Mouse (Mus musculus) G1E (cell line): ENCODE data around the gene Zswim3. TPM values are rescaled to one million over a fixed set of nuclear protein-coding genes. Genes with fewer than 3 reads are reported as not detected.

Experiments
- ATAC-seq: 2 replicates; pipeline ENCODE4 v1.8.0; 2016; ENCODE audit warnings: mild to moderate bottlenecking; ENCODE audit not compliant: insufficient number of reproducible peaks, poor library complexity, low FRiP score, severe bottlenecking; ENCODE audit errors: extremely low read depth
- DNase-seq: peaks from one replicate; pipeline ENCODE4 v3.0.0; 2012; ENCODE audit warnings: low spot score
- H3K27me3 ChIP-seq: 2 replicates; pipeline ENCODE4 v1.6.1; 2012; ENCODE audit warnings: mild to moderate bottlenecking, low read length, inconsistent platforms; ENCODE audit not compliant: insufficient read depth
- H3K36me3 ChIP-seq: replicated peaks from 2 replicates; pipeline ENCODE3; 2012; ENCODE audit warnings: mild to moderate bottlenecking, inconsistent platforms
- H3K4me1 ChIP-seq: 2 replicates; pipeline ENCODE4 v1.6.1; 2012; ENCODE audit warnings: low read depth, low read length, inconsistent platforms, mixed read lengths; ENCODE audit not compliant: insufficient read depth
- H3K4me3 ChIP-seq: 2 replicates; pipeline ENCODE4 v1.5.1; 2012; ENCODE audit warnings: low read depth, mild to moderate bottlenecking, inconsistent platforms, low read length, moderate library complexity, mixed read lengths
- H3K9me3 ChIP-seq: replicated peaks from 2 replicates; pipeline ENCODE4 v1.6.1; 2012; ENCODE audit warnings: inconsistent platforms
- CTCF ChIP-seq: IDR thresholded peaks from 2 replicates; pipeline ENCODE4 v1.5.1; 2012; ENCODE audit warnings: low read depth, low read length, inconsistent platforms, mixed read lengths
- GATA1 ChIP-seq: IDR thresholded peaks from 2 replicates; pipeline ENCODE4 v1.6.1; 2012; ENCODE audit warnings: borderline replicate concordance, low read length, inconsistent platforms, mixed read lengths
- GATA2 ChIP-seq: IDR thresholded peaks from 2 replicates; pipeline ENCODE4 v1.6.1; 2012; ENCODE audit warnings: low read depth, low read length, inconsistent platforms, borderline replicate concordance
- POLR2AphosphoS5 ChIP-seq: IDR thresholded peaks from 2 replicates; pipeline ENCODE4 v1.6.1; 2012; ENCODE audit warnings: low read depth, low read length, inconsistent platforms; ENCODE audit not compliant: insufficient replicate concordance
- TAL1 ChIP-seq: conservative IDR thresholded peaks from 2 replicates; pipeline ENCODE4 v1.6.1; 2012; ENCODE audit warnings: low read depth, low read length, inconsistent platforms, mixed read lengths
- polyA plus RNA-seq: library from polyadenylated mRNA; stranded (reverse); fragments of >175 nt; gene quantifications from 2 replicates; pipeline ENCODE4 v1.2.3, GENCODE M21; 2012
- total RNA-seq, 2 experiments: library from RNA; stranded (forward) in 1 of 2; stranded (reverse) in 1 of 2; fragments of 200-1000 nt in 1 of 2; fragments of >200 nt in 1 of 2; fragmentation: Nextera tagmentation in 1 of 2; gene quantifications; 2 replicates each; pipeline ENCODE4 v1.2.3; 2014 to 2017

Zswim3 gene
- total and polyA plus RNA-seq, 3 experiments = 1.2 to 7.1 (median 5.3) TPM

DNA sequence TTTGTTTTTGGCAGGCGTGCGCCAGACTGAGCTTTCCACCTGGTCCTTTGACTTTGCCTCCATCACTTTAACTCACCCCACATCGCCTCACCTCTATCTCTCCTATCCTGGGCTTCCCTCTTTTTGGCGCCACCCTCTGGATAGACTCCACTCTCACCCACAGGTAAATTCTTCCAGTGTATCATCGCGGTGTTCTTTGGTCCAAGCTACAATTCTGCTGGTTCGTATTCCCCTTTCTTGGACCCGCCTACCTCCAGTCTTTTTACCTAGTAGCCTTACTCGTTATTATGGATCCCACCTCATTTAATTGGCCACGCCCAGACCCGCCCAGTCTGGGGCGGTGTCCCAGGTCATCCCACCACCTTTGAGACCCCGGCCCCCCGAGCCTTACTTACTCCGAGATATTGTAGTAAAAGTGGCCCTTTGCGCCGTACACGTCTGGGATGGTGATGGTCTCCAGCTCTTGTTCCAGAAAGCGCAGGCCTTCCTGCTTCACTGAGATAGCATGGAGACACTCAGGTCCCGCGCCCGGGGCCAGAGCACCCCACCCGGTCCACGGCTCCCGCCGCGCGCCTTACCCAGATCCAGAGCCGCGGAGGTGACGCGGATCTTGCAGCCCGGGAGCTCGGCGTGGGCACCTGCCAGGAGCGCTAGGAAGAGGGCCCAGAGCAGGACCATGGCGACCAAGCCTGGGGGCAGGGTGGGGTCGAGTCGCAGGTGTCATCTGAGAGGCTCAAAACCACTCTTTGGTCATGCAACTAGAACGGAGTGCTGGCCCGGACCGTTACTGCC lies 51.6 kb downstream of the Zswim3 start:
- Histone ChIP-seq H3K27me3 (peaks cover 66% of the 10 kb centered on the region), H3K4me1 (peaks cover 14% of the 10 kb centered on the region), H3K4me3 (peak overlapping the region; percentile 9; the same call in 1 of the 2 replicates), H3K36me3 (no peaks in the 10 kb centered on the region), H3K9me3 (0 out of 2 replicates have a peak, but pooled peaks cover 3% of the 10 kb centered on the region)
- DNase-seq = no peak
- ATAC-seq = no peak
- TF ChIP-seq POLR2AphosphoS5 (no peak), CTCF (no peak), GATA2 (no peak), TAL1 (no peak), GATA1 (no peak)

DNA sequence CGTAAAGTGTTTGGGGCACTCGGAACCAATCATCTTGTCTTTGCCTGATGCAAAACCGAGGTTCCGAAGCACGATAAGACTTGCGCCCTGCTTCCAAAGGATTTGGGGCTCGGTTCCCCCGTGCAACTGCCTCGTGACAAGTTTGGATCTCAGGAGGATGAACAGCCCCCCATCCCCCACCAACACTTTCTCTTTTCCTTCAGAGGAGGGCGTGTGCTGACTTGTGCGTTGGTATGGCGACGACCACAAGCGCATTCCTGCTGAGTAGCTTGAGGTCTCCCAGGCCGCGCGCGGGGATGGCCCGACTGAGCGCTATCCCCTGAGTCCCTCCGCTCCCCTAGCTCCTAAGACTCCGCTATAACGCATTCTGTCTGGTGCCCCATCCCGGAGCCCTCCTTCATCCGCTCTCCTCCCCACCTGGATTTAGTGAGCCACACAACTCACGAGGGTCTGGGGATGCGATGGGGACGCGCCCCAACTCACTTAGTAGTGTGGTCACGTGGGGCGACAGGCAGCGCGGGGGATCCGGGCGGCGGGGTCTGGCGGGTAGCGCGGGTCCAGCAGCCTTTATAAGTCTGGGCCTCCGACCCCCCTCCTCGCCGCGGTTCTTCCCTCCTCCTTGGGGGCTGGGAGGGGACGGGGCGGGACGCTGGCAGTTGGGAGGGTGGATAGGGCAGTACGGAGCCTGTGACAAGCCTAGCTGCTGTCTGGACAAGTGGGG lies 52.4 kb downstream of the Zswim3 start, which contains the start of gene Pltp:
Pltp (minus strand) TSS at position 611 of the 721 bp plus-strand sequence.
- Histone ChIP-seq H3K4me1 (peaks cover 14% of the 10 kb centered on the region), H3K9me3 (0 out of 2 replicates have a peak, but pooled peaks cover 3% of the 10 kb centered on the region), H3K27me3 (peaks cover 63% of the 10 kb centered on the region), H3K4me3 (peak within 1 kb of the TSS; percentile 9; the same call in 1 of the 2 replicates), H3K36me3 (no peaks in the 10 kb centered on the region)
- DNase-seq = no peak
- no peak for TF ChIP-seq CTCF
- no peak for TF ChIP-seq POLR2AphosphoS5
- no peak for TF ChIP-seq GATA1
- TF ChIP-seq GATA2 = no peak
- TF ChIP-seq TAL1 = no peak
- no peak for ATAC-seq

DNA sequence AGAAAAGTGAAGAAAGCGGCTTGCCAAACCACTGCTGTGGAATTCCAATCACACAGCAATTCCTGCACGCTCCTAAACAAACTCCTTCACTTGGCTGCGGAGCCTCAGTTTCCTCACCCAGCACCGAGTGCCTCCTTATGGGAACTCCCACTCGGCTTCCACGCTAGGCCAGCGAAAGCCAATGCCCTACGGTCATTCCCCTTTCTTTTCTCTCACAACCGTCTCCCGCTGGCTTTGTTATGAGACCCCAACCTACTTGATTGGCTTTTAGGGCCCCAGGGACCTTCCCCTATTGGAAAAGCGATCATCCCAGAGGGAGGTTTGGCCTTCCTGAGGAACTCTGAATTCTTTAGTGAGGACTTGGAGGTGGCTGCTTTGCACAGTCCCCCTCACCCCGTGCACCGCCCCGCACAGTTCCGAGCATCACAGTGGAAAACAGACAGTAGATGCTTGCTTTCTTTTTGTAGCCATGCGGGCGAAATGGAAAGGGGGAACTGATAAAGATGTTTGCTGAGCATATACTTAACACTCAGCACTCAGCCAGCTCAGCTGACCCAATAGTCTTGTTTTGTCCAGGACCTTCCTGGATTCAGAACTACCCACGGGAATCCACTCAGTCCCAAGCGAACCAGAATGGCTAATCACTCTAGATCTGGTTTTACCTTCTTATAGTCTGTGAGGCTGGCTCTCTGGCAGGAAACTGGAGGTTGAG lies 53.1 kb downstream of the Zswim3 start:
- H3K27me3 ChIP-seq = peaks cover 57% of the 10 kb centered on the region
- no peak for DNase-seq
- H3K4me1 ChIP-seq = peaks cover 14% of the 10 kb centered on the region

DNA sequence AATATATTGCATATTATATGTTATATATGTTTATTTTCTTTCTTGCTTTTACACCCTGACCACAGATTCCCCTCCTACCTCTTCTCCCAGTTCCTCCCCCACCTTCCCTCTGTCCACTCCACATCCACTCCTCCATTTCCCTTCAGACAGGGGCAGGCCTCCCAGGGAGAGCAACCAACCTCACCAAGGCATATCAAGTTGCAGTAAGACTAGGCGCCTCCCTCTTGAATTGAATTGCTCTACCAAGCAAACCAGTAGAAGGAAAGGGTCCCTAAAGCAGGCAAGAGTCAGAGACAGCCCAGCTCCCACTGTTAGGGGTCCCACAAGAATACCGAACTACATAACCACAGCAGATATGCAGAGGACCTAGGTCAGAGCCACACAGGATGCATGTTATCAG lies 54.3 kb downstream of the Zswim3 start:
- ATAC-seq = no peak
- Histone ChIP-seq H3K36me3 (no peaks in the 10 kb centered on the region), H3K4me1 (peaks cover 14% of the 10 kb centered on the region), H3K27me3 (peaks cover 54% of the 10 kb centered on the region), H3K4me3 (no peak overlapping the region), H3K9me3 (0 out of 2 replicates have a peak, but pooled peaks cover 3% of the 10 kb centered on the region)
- no peak for TF ChIP-seq POLR2AphosphoS5
- no peak for DNase-seq

More for the DNA sequence above, 53.1 kb downstream of the Zswim3 start:
- H3K9me3 ChIP-seq = 0 out of 2 replicates have a peak, but pooled peaks cover 3% of the 10 kb centered on the region
- no peak for TF ChIP-seq POLR2AphosphoS5
- TF ChIP-seq GATA1 = no peak
- no peak for TF ChIP-seq CTCF
- no peak for TF ChIP-seq TAL1
- TF ChIP-seq GATA2 = no peak
- no peak overlapping the region for H3K4me3 ChIP-seq
- no peak for ATAC-seq
- H3K36me3 ChIP-seq = no peaks in the 10 kb centered on the region

DNA sequence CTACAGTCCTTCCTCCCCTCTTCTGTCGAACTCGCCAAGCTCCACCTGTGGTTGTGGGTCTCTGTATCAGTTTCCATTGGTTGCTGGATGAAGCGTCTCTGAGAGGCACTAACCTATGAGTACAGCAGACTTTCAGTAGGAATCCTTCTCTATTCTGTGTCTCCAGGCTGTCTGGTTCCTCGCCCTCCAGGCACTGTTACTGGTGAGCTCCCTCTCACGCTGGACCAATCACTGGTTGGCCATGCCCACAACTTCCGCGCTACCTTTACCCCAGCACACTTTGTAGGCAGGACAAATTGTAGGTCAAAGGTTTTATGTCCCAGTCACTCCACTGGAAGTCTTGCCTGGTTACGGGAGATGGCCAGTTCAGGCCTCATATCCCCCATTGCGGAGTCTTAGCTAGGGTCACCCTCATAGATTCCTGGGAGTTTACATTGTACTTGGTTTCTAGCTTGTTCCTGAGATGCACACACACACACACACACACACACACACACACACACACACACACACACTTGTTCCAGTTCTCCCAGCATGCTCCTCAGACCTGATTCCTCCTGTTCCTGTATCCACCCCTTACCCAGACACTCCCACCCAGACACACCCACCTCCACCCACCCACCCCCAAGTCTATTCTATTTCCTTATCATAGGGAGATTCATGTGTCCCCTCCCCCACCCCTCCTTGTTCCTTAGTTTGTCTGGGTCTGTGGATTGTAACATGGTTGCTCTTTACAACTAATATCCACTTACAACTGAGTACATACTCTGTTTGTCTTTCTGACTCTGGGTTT lies 54.9 kb downstream of the Zswim3 start:
- H3K27me3 ChIP-seq = peaks cover 48% of the 10 kb centered on the region
- ATAC-seq = no peak

More for the DNA sequence above, 54.9 kb downstream of the Zswim3 start:
- no peak for TF ChIP-seq POLR2AphosphoS5
- TF ChIP-seq TAL1 = no peak
- TF ChIP-seq GATA2 = no peak
- no peak for TF ChIP-seq CTCF
- no peak for TF ChIP-seq GATA1
- no peaks in the 10 kb centered on the region for H3K36me3 ChIP-seq
- 0 out of 2 replicates have a peak, but pooled peaks cover 3% of the 10 kb centered on the region for H3K9me3 ChIP-seq
- H3K4me1 ChIP-seq = peaks cover 18% of the 10 kb centered on the region
- DNase-seq = no peak
- no peak overlapping the region for H3K4me3 ChIP-seq
